Mouse (Mus musculus): ENCODE results near the gene Clybl. TPM values are rescaled to one million over a fixed set of nuclear protein-coding genes. Genes with fewer than 3 reads are reported as not detected.
A peak's percentile ranks its signal among the peaks of the same experiment; 100 is the strongest.

Gene Clybl
- 10 to 100 TPM; 22.9 to 28.7 TPM for total RNA-seq (2021)
- long read RNA-seq, experiment 1, transcript Clybl-201 (8 exons, 1,231 nt), result major isoform, 42 of 67 reads
- long read RNA-seq, experiment 1, partial matches to known transcripts, result 12 of 67 reads
- long read RNA-seq, experiment 1, other reads (novel, unspliced or antisense), result 13 of 67 reads
- long read RNA-seq, experiment 2, transcript Clybl-201 (8 exons, 1,231 nt), result major isoform, 41 of 51 reads
- long read RNA-seq, experiment 2, partial matches to known transcripts, result 2 of 51 reads
- long read RNA-seq, experiment 2, other reads (novel, unspliced or antisense), result 8 of 51 reads

DNA sequence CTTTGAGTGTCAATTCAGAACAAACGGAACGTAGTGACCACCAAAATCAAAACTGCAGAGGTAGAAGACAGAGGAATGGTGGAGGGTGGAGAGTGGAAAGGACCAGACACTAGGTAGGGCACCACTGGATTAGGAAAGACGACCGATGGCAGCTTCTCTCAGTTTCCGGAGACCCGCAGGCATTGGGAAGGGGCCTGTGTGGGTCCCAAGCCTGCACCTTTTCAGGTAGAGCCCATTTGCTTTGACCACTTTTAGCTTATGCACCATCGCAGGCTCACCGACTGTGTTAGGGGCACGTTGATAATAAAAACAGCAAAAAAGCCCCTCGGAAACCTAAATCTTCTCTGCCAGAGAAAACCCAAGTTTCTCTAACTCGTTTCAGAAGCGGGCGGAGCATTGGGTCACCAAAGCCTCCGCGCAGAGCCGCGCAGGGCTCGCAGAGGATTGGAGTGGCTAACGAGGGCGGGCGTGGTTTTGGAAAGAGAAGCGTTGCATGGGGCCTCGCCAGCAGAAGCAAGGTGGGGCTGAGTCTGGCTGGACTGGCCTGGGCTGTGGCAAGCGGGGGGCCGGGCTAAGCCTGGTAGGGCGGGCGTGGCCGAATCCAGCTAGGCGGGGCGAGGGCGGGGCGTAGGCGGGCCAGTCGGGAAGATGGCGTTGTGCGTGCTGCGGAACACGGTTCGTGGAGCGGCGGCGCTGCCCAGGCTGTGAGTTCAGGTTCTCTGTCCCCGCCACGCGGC lies at the start of gene Clybl:
TSS of gene Clybl (plus strand) at position 627 of the 737 bp plus-strand sequence.
- DNase-seq (ENCODE audit: low spot score in 2 of 2), result peak; percentile 95 to 96

DNA sequence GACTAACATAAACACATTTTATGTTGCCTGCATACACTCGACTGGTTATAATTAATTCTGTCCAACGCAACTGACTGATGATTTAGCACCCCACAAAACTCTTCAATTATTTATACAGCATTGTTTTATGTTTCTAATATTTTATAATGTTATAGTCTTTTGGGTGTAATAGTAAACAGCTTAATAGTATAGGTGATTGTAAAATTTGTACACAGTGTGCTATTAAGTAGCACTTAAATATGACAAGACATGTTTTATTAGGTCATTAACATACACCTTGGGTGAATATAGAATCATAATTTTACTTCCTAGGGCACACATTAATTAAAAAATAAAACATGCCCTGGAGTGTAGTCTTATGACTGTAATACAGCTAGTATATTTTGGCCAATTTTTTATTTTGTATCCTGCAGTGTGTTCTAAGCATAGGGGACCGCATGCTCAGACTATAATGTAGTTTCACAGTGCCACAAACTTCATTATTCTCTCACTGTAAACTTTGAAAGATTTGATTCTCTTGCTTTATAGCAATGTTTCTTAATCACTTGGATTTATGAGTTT lies 45.1 kb upstream of the Clybl start:
- no peak for DNase-seq (ENCODE audit: low spot score in 2 of 2)

DNA sequence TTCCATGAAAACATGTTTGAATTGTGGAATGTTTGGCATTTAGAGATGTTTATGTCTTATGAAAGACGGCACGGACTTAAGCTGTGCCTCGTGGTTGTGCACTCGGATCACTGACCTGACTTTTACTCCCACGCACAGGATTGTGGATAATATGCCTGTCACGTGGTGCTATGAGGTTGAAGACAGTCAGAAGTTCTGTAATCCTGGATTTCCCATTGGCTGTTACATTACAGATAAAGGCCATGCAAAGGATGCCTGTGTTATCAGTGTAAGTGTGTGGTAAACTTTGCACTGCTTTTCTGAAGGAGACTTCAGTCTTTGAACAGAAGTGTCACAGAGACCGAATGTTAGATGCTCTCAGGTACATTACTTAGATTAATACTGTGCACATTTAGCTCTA lies 44.3 kb upstream of the Clybl start:
- DNase-seq (ENCODE audit: low spot score in 2 of 2), result no peak

DNA sequence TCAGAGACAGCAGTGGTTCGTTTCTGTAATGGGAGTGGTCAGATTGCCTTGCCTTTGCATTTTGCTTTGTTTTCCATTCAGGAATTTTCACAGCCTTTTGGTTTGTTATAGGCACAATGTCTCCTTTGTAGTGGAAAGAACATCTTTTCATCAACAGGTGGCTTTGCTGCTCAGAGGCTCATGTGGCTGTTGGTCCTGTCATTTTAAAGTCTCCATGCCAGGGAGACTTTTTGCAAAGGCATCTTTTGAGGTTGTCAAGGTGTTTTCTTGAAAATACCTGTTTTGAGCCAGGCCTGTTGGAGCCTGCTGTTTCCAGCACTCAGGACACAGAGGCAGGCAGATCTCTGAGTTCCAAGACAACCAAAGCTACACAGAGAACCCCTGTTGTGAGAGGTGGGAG lies 41.4 kb upstream of the Clybl start:
- DNase-seq (ENCODE audit: low spot score in 2 of 2), result no peak

DNA sequence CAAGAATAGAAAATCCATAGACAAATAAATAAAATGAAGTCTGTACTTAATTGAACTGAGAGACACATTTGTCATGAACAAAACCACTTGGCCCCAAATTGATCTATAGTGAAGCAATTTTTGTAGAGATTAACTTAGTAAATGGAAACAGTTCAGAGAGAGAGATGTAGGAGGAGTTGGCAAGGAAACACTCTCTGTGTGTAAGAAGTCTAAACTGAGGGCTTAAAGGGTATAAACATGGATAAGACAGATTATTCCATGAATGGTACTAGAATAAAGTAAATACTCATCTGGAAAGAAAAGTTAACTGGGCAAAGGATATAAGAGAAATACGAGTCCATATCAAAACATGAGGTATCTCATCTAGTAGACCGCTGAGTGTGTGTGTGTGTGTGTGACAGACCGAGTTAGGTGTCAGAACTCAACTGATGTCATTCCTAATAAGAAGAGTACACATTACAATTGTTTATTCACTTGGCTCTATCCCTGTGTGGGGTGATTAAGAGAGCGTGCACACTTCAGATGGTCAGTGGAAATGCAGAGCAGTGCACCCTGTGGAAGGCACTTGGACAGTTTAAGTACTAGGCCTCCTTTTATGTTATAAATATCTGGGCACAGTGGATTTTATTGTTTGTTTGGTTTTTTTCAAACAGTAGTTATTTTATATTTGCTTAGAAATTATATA lies 37.8 kb upstream of the Clybl start:
- no peak for DNase-seq (ENCODE audit: low spot score in 2 of 2)

DNA sequence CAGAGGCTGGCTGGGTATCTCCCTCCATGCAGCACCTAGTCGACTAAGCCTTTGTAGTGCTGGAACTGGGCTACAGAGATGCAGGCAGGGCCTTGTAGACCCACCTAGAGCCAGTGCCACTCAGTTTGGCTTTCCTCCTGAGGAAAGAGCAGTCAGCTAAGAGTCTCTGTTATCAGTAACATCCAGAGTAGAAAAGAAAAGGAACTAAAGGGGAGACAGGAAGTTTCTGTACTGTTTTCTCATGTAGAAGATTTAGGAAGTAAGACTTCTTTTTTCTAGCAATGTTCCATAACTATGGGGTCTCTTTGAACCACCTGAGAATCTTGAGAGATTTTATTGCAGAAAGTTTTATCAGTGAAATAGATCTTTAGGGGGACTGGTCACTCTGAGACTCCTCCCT lies 36.1 kb upstream of the Clybl start:
- no peak for DNase-seq (ENCODE audit: low spot score in 2 of 2)

DNA sequence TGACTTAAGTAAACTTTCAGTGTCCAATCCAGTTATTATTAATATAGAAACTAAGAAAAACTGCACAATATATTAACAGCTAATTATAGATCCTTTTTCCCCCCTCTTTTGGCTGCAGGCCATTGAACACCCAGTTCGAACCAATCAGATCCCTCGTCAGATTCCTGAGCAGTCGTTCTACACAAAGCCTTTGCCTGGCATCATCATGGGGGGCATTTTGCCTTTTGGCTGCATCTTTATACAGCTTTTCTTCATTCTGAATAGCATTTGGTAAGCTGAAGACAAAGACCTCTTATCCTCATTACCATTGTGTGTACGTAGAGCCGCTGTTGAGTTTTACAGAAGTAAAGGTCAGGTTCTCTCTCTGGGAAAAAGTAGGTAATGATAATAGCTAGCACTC lies 30.9 kb upstream of the Clybl start:
- no peak for DNase-seq (ENCODE audit: low spot score in 2 of 2)

DNA sequence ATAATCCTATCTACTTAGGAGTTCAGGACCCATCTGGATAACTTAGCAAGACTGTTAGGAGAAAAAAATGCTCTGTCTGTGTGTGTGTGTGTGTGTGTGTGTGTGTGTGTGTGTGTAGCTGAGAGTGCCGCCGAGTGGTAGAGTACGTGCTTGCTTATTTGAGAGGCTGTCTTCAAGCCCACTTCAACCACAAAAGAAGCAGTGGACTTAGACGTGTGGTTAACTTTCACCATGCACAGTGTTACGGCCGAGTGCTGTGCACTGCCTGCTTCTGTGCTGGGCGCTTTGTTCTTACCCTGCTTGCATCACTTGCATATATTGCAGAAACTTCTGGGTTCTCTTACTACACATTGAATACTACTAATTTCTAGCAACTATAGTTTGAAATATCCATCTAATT lies 23.8 kb upstream of the Clybl start:
- DNase-seq (ENCODE audit: low spot score in 2 of 2), result no peak

DNA sequence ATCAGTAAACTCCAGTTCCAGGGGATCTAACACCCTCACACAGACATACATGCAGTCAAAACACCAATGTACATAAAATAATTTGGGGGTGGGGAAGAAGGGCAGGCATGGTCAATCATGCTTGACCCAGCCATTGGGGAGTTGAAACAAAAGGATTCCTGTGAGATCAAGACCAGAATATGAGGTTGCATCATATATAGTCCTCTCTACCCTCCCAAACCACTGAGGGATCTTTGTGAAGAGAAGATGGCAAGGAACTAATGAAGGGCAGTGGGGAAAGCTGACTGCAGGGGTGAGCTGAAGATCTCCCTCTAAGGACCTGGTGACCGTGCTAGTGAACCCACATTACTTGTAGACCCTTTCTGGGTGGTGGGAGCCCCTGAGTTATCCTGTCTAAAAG lies 20.6 kb upstream of the Clybl start:
- DNase-seq (ENCODE audit: low spot score in 2 of 2), result no peak

DNA sequence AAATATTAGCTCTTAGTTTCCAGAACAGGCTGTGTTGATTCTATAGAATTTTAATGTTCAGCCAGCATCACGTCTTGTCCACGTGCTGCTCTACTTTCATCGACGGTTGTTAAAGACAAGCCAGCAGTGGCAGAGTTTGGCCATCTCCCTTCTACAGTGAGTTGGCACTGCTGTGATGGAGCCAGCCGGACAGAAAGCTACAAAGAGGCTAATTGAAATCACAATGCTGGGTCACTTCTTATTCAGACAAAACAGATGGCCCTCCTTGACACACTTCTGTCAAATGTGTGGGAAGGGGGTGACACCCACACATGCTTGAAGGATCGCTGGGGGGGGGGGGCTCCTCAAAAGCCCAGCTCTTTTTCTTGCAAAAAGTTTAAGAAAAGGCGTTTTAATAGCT lies 12.6 kb upstream of the Clybl start:
- DNase-seq (ENCODE audit: low spot score in 2 of 2), result no peak

DNA sequence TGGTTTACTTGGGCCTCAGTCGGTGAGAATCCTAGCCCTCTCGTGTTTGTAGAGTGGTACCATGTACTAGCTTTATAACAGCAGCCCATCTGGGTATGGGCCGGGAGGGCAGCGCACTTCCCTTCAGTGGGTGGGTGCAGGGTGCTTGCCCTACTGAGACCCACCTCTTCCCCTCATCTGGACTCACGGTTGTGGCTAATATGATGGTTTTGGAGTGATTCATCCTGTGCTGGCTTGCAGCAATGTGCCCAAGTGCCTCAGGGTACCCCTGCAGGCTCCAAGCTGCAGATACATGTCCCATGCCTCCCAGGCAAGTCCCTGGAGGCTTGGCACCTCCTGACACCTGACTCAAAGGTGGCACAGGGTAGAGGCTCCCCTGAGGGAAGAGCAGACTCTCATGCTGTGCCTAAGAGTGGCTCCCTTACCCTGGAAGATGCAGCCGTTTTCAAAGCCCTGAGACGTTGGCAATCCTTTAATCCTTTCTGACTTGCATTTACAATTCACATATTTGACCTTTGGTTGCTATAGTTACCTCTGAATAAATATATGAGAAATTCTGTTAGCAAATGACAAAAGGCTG lies 11.2 kb upstream of the Clybl start:
- DNase-seq (ENCODE audit: low spot score in 2 of 2), result no peak

DNA sequence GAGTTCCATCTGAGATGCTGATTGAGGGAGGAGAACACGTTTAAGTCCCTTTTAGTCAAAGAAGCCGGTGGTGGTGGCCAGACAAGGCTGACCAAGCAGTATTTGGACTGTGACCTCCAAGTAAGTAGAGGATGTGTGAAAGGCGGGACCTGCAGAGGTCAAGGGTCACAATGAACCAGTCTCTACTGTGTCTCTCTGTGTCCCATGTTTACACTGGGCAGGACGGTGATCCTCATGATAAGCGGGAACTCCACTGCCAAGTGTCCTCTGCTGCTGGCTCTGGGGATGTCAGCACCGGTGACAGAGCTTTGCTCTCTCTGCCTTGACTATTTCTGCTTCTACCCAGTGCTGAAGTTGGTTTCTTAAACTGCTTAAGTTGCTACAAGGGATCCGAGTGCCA lies 10.5 kb upstream of the Clybl start:
- DNase-seq (ENCODE audit: low spot score in 2 of 2), result no peak

DNA sequence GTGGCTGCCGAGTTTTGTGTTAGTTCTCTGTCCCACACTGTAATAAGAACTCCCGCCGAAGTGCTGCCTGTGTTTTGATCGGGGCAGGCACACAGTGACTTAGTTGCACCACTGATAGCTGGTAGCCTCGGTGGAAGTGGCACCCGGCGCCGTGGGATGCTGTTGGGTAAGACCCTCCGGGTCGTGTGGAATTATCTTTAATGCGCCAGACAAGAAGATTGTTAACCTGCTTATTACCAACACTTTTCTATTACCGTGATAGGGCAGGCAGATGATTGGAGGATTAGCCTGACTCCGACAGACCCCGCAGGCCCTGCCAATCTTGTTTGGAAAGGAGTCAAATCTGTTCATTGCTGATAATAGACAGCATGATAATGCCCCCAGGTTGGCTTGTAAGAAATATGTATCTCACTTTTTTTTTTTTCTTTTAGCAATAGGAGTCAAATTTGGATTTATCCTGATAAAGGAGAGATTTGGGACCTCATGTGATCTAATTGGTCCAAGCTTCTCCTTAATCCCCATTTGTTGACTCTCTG lies 5.2 kb upstream of the Clybl start:
- DNase-seq (ENCODE audit: low spot score in 2 of 2), result no peak

DNA sequence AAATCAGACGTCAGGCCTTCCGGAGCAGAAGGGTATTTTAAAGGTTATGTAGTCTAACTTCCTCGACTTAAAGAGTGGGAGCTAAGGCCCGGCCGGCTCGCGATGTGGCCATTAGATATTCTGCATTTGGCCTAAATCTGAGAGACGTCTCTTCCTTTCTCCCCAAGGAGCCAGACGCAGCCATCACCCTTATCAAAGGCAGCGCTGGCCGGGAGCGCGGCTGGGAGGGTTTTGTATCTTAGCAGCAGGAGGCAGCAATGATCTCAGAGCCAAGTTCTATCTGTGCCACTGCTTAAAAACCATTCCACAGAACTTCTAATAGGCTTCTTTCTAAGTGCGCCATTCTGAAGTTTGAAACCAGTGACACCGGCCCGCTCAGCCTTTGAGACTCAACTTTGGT lies 2.2 kb upstream of the Clybl start:
- no peak for DNase-seq (ENCODE audit: low spot score in 2 of 2)

DNA sequence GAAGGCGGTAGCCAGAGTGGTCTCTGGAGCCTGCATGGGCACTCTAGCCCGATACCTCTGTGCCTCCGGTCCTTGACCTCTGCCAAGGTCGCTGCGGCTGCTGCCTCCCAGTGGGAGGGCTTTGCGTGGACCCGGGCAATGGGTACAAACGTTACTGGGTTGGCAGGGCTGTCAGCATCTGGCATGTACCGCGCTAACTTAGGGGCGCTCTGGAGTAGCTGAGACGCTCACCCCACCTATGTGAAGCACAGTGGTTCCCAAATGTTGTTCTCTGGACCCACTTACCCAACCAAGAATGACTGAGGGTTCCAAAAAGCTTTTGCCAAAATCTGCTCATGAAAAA lies 282 bp downstream of the Clybl start:
- DNase-seq (ENCODE audit: low spot score in 2 of 2), result no peak

DNA sequence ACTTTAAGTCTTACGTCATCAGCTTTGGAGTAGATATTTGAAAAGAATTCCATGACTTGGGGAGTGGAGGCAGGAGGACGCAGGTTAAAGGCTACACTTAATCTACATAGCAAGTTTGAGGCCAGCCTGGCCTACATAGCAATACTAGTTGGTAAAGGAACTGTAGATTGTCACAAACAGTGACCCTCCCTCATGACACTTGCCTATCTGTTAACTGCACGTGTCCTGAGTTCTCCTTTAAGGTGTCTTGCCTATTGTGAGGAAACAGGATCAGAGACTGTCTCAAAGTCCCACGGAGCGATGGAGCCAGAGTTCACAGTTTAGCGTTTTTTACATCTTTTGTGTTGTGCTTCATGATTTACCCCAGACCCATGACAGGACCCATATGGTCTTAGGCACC lies 716 bp downstream of the Clybl start:
- DNase-seq (ENCODE audit: low spot score in 2 of 2), result no peak

DNA sequence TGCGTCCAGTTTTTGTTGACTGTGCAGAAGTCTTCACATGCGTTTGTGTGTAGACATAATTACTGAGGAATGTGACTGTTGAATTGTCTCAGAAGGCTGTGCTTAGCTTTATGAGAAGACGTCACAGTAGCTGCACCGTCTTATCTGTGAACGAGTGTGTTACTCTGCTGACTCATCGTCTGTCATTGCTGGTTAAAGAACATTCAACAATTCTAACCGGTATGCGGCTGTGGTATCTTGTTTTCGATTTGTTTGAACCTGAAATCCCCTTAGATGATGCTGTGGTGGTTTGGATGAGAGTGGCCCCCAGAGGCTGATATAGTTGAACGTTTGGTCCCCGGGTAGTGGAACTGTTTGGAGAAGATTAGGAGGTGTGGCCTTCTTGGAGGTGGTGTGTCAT lies 2.5 kb downstream of the Clybl start:
- DNase-seq (ENCODE audit: low spot score in 2 of 2), result no peak

DNA sequence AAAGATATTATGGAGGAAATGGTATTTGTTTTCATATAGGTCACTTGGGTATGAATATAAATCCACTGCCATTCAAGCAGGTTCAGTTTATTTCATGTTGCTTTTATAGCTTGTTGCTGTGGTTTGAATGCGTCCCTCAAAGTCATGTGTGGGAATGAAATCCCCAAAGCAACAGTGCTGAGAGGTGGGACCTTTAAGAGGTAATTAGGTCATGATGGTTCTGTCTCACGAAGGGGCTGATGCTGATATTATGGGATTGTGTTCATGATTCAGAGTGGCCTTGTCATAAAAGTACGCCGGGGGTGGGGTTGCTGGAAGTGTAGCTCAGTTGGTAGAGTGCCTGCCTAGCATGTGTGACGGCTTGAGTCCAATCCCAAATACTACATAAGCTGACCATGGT lies 6.7 kb downstream of the Clybl start:
- DNase-seq (ENCODE audit: low spot score in 2 of 2), result no peak

DNA sequence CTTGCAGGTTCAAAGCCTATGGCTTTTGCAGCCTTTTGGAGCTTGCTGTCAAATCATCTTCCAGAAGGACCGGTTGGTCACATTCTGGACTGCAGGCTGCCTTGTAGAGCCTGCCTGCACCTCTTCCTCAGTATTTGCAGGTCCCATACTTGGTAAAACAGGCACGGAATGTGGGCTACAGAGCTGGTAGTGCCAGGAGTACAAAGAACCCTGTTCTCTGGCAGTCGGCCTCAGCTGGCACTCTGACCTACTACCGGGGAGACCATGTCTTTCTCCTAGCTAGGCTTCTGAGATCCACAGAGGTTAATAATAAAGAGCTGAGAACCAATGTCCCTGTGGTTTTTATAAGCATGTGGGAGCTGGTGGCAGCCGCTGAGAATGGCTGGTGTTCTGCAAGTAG lies 8.4 kb downstream of the Clybl start:
- no peak for DNase-seq (ENCODE audit: low spot score in 2 of 2)

DNA sequence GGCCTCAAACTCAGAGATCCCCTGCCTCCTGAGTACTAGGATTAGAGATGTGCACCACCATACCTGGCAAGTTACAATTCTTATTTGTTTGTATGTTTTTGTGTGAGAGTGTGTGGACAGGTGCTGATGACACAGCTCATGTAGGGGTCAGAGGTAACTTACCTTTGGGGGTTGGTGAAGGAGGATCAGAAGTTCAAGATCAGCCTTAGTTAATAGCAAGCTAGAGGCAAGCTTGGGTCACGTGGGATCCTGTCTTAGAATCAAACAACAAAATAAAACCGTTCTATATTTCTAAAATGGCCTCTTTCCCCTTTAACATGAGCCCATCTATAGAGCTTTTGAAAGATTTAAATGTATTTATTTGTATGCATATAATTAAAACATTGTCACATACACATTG lies 9.0 kb downstream of the Clybl start:
- no peak for DNase-seq (ENCODE audit: low spot score in 2 of 2)

DNA sequence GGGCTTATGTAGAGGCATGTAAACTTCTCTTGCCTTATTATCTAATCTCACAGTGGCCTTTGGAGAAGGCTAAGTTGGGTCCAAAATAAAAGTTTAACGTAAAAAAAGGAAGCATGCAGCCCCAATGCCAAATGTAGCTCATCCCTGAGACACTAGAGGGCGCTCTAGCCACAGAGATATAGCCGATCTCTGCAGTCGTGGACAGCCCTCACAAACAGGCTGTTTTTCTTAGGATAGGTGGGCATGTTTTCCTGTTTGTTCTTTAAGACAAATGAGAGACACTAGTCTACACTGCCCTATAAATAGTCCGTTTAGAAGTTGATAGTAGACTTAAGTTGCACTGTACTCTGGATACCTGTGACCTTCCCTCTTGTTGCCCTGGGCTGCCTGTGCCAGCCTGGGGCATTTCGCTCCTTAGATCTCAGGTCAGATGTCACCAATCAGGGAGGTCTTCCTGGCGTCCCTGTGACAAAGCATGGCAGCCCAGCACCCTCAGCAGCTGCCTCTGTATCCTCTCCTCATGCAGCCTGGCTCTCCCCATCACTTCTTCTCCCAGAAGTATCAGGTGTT lies 9.5 kb downstream of the Clybl start:
- DNase-seq (ENCODE audit: low spot score in 2 of 2), result peak; percentile 53 to 74
